Mouse (Mus musculus) C2C12 (cell line): ENCODE measurements at regions not wholly inside any gene's neighbourhood (a gene's known extent, or its start where the extent isn't known, plus 50 kb on each side); places are given as distances from the start of the nearest gene placed in this dataset.

ENCODE experiments used
- H3K27me3 ChIP-seq: one replicate; pipeline ENCODE4 v1.6.1; 2011; ENCODE audit not compliant: control insufficient read depth, insufficient read depth, insufficient read length
- H3K36me3 ChIP-seq: one replicate; pipeline ENCODE4 v1.6.1; 2011; ENCODE audit not compliant: control insufficient read depth, insufficient read depth
- H3K4me3 ChIP-seq: one replicate; pipeline ENCODE4 v1.5.1; 2011; ENCODE audit warnings: mild to moderate bottlenecking, control low read depth; ENCODE audit not compliant: poor library complexity, insufficient read depth, severe bottlenecking
- H3K79me2 ChIP-seq: one replicate; pipeline ENCODE4 v1.6.1; 2011; ENCODE audit not compliant: control insufficient read depth, insufficient read depth
- H3K79me3 ChIP-seq: one replicate; pipeline ENCODE4 v1.6.1; 2011; ENCODE audit warnings: low read depth, control low read depth
- H3ac ChIP-seq: one replicate; pipeline ENCODE3; 2011; ENCODE audit warnings: low read depth; ENCODE audit not compliant: control insufficient read depth, insufficient read length
- CEBPB ChIP-seq: IDR thresholded peaks from one replicate; pipeline ENCODE4 v1.6.1; 2011; ENCODE audit warnings: low read depth, mild to moderate bottlenecking, control low read depth, moderate library complexity
- CTCF ChIP-seq: IDR thresholded peaks from one replicate; pipeline ENCODE4 v1.5.1; 2011; ENCODE audit not compliant: control insufficient read depth, insufficient read depth, insufficient read length
- FOSL1 ChIP-seq: IDR thresholded peaks from one replicate; pipeline ENCODE4 v1.8.0; 2011; ENCODE audit warnings: mild to moderate bottlenecking, low read length; ENCODE audit not compliant: poor library complexity, insufficient read depth, severe bottlenecking
- MAX ChIP-seq: IDR thresholded peaks from one replicate; pipeline ENCODE4 v1.6.1; 2011; ENCODE audit warnings: mild to moderate bottlenecking, control low read depth
- MYOD1 ChIP-seq: IDR thresholded peaks from one replicate; pipeline ENCODE4 v1.6.1; 2011; ENCODE audit warnings: low read depth; ENCODE audit not compliant: control insufficient read depth, insufficient read length
- MYOG ChIP-seq: IDR thresholded peaks from one replicate; pipeline ENCODE4 v1.6.1; 2011; ENCODE audit not compliant: control insufficient read depth, insufficient read length; ENCODE audit errors: extremely low read depth
- USF1 ChIP-seq: IDR thresholded peaks from one replicate; pipeline ENCODE4 v1.6.1; 2011; ENCODE audit warnings: low read depth, mild to moderate bottlenecking, control low read depth, moderate library complexity

DNA sequence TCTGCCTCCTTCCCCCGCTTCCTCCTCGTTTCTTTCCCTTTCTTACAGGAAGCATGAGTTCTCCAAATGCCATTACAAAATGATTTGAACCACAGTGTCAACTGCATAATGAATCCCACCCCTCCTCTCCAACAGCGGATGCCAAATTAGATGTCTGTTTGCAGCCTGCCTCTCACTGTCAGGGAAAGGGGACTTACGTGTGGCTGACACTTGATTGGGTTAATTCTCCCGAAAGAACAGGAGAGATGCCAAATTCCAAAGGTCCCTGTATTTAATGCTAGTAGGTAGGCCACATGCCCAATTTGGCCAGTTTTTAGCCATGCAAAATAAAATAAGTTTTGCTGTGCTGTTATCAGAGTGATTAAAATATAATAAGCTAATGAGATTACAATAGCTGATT lies 525.9 kb downstream of the Ofcc1 start:
- no peaks in the 10 kb centered on the region for H3K36me3 ChIP-seq

DNA sequence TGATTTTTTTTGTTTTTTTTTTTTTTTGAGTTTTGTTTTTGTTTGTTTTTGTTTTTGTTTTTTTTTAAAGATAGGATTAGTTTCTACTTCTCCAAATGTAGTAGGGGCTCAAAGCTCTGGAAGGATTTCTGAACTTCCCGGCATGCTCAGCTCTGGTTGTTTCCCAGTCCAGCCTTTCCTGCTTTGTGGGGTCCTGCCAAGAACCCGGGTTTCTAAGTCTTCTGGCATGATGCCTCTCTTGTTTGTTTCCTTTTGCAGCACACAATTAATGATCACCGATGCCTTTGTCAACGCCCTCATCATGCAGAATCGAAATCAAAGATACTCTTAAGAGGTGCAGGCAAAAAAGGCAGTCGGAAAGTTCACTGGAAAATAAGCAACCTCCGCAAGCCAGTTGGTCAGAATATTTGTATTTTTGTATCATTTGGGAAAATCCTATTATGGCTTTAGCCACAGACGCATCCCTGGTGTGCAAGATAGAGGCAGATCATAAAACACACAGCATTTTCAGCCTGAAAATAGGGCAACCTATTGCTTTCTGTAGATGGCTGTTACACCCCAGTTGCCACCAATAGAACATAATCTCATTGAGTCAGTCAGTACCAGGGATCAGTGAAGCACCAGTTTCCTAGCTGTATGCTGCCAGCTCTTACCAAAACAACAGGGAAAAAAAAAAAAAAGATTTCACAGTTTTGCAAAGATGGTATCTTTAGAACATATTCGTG lies 526.6 kb downstream of the Ofcc1 start:
- TF ChIP-seq MYOG (no peak), MYOD1 (no peak), CEBPB (no peak), MAX (no peak), CTCF (no peak), FOSL1 (no peak), USF1 (no peak)
- Histone ChIP-seq H3K79me3 (no peaks in the 10 kb centered on the region), H3ac (no peak overlapping the region), H3K79me2 (no peaks in the 10 kb centered on the region), H3K36me3 (no peaks in the 10 kb centered on the region), H3K27me3 (no peaks in the 10 kb centered on the region), H3K4me3 (no peak overlapping the region)

More for the DNA sequence above, 525.9 kb downstream of the Ofcc1 start:
- Histone ChIP-seq H3K27me3 (no peaks in the 10 kb centered on the region), H3K4me3 (no peak overlapping the region), H3K79me3 (no peaks in the 10 kb centered on the region), H3ac (no peak overlapping the region), H3K79me2 (no peaks in the 10 kb centered on the region)
- TF ChIP-seq FOSL1 (no peak), CTCF (no peak)

GRCm38 (mm10) chr13:39823965-39824555 lies 537.2 kb downstream of the Ofcc1 start:
- no peaks in the 10 kb centered on the region for H3K79me3 ChIP-seq
- H3K27me3 ChIP-seq = no peaks in the 10 kb centered on the region
- no peak overlapping the region for H3ac ChIP-seq
- no peaks in the 10 kb centered on the region for H3K36me3 ChIP-seq
- H3K79me2 ChIP-seq = no peaks in the 10 kb centered on the region
- TF ChIP-seq MYOD1 (no peak), FOSL1 (no peak), USF1 (no peak), CEBPB (no peak), CTCF (no peak)
- H3K4me3 ChIP-seq = no peak overlapping the region

GRCm38 (mm10) chr13:39823346-39823954 lies 537.8 kb downstream of the Ofcc1 start:
- H3K4me3 ChIP-seq = no peak overlapping the region
- H3ac ChIP-seq = no peak overlapping the region
- no peaks in the 10 kb centered on the region for H3K27me3 ChIP-seq
- no peaks in the 10 kb centered on the region for H3K79me2 ChIP-seq
- H3K36me3 ChIP-seq = no peaks in the 10 kb centered on the region
- no peaks in the 10 kb centered on the region for H3K79me3 ChIP-seq
- TF ChIP-seq MYOG (no peak), USF1 (no peak), CEBPB (no peak), CTCF (no peak)

DNA sequence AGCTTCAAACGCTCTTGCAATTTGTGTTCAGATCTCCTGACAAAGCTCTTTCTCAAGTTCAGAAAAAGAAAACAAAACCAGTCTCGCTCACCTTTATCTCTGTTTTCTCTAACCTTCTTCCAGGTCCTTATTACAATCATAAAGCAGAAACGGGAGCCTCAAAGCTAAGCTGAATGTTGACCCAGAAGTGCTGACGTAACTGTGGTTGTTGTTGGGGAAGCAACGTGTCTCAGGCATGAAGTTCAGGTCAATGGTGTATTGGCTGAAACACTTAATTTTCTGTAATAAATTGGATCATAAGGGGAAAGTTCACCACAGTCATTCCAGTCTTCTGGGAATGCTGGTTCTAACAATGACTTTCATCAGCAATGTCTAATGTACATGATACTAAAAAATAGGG lies 586.7 kb downstream of the Ofcc1 start:
- H3K36me3 ChIP-seq = no peaks in the 10 kb centered on the region
- H3K27me3 ChIP-seq = no peaks in the 10 kb centered on the region
- no peak overlapping the region for H3ac ChIP-seq
- no peak overlapping the region for H3K4me3 ChIP-seq
- no peaks in the 10 kb centered on the region for H3K79me2 ChIP-seq
- no peaks in the 10 kb centered on the region for H3K79me3 ChIP-seq
- no peak for TF ChIP-seq MYOD1
- no peak for TF ChIP-seq CTCF
- TF ChIP-seq USF1 = no peak
- TF ChIP-seq MYOG = no peak
- no peak for TF ChIP-seq CEBPB
- no peak for TF ChIP-seq MAX
- no peak for TF ChIP-seq FOSL1

- Histone ChIP-seq H3K27me3 (no peaks in the 10 kb centered on the region), H3K79me2 (no peaks in the 10 kb centered on the region), H3K79me3 (no peaks in the 10 kb centered on the region), H3ac (no peak overlapping the region), H3K4me3 (no peak overlapping the region), H3K36me3 (no peaks in the 10 kb centered on the region)
- TF ChIP-seq MYOD1 = no peak
Measured at GRCm38 (mm10) chr13:39774111-39774510, 587.1 kb downstream of the Ofcc1 start.
